Mouse (Mus musculus): ENCODE results near the gene Rspo4.

DNA sequence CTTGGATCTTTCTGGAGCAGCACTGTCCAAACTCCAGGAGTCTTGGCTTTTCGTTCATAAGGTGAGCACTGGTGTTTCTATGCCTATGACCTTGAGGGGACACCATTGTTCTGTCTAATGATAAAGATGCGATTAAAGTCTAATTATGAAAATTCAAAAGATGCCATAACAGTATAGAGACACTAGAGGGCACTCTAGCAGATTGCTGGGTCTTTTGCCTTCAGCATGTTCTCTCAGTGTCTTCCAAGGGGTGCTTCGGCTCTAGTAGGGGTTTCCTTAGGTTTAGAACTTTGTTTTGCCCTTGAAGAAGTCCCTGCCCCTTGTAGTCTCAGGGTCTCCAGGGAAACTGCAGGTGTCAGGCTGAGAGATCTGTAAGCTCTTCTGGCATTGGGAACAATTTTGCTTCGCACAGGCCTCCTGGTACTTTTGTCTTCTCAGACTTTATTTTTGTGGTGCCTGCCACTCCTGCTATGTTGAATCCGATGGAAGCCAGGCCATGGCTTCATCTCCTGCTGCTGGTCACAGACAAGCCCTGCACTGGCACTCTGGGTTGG, 19.6 kb downstream of the Rspo4 start:
- TF ChIP-seq CTCF (IDR thresholded peaks at IDR 0.05; ENCODE audit: low read depth, low read length) = peak; percentile 41; the same call in 1 of the 2 replicates
- TF ChIP-seq GATA1 (IDR thresholded peaks at IDR 0.05; ENCODE audit: borderline replicate concordance, low read length) = no peak
- TF ChIP-seq GATA2 (IDR thresholded peaks at IDR 0.05; ENCODE audit: borderline replicate concordance, low read depth, low read length) = no peak
- no peak for TF ChIP-seq TAL1 (conservative IDR thresholded peaks at IDR 0.05; ENCODE audit: low read depth, low read length)
- no peak for TF ChIP-seq POLR2AphosphoS5 (IDR thresholded peaks at IDR 0.05; ENCODE audit: insufficient replicate concordance, low read depth, low read length)

Data from G1E (cell line).